Mouse (Mus musculus): Measurements from ENCODE around the gene Nhej1. TPM values are rescaled to one million over a fixed set of nuclear protein-coding genes. Genes with fewer than 3 reads are reported as not detected.

Nhej1 gene
- polyA plus RNA-seq, 1 experiment = 5.5 TPM

DNA sequence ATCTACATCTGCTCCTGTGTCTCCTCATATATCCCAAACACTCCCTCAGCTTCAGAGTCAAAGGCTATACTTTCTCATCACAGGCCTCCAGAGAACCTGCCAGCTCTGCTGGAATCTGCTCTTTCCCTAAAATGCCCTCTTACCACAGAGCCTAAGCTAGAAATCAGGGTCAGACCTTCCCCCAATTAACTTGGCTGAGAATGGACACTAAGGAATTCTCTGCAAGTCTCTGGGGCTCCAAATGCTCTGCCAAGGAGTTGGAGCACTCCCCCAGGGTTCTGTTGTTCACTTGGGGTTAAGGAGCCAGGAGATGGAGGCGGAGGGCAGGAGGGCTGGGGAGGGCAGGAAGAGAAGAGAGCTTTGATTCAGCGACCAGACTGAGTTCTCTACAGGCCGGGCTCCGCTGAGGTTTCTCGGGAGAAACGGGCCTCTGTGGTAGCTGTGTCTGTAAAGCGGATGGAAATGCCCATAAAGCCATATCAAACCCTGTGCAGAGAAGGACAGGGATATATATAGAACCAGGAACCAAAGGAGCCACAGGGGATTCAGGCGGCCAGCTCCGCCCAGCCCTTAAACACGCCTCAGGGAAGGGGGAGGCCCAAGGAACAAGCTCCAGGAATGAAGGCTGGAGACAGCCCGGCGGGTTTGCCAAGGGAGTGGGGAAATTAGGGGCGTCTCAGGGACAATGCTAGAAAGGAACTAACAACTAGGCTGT, 109.3 kb downstream of the Nhej1 start:
- 75% methylated on average over 13 of the region's 13 CpGs for WGBS
- no peaks in the 10 kb centered on the region for H3K4me1 ChIP-seq (replicated peaks; ENCODE audit: control insufficient read depth, insufficient read depth, low read length)
- TF ChIP-seq POLR2A (IDR thresholded peaks at IDR 0.05; ENCODE audit: control insufficient read depth, extremely low read depth, insufficient read depth, low read length, poor library complexity) = no peak
- TF ChIP-seq CTCF (IDR thresholded peaks at IDR 0.05; ENCODE audit: borderline replicate concordance, control insufficient read depth, extremely low read depth, insufficient read depth, low read length, poor library complexity) = no peak
- no peak overlapping the region for H3K27ac ChIP-seq (ENCODE audit: control insufficient read depth, insufficient read depth, low read length)
- no peak overlapping the region for H3K4me3 ChIP-seq (ENCODE audit: control insufficient read depth, insufficient read depth, low read length)
- DNase-seq = no peak
- no peaks in the 10 kb centered on the region for H3K36me3 ChIP-seq (ENCODE audit: control insufficient read depth, insufficient read depth, low read length)
- no peaks in the 10 kb centered on the region for H3K27me3 ChIP-seq (ENCODE audit: control insufficient read depth, insufficient read depth, low read length)

DNA sequence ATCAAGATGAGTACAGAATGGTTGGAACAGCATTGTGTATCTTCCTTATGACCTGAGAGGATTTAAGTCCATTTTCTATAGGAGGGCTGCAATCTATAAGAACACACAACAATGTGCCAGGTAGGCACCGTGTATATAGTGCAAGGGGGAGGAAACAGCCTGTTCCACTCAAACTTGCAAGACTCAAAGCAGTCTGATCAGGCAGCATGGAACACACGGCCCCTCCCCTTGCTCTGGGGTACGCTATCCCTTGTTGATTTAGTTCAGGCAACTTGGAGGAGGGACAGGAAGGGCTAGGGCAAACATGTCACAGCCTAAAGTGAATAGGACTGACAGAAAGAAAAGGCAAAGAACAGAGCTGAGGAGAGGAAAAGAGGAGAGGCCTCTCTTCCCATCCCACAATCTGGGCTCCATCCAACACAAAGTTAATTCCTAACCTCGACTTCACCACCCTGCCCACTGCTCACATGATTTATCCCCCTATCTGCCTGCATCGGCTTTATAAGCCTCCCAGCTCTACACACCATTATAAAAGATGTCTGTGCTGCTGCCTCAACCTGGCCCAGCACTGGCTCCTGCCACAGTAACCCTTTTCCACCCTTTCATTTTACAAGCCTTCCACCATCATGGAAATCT, 110.7 kb downstream of the Nhej1 start:
- no peaks in the 10 kb centered on the region for H3K4me1 ChIP-seq (replicated peaks; ENCODE audit: control insufficient read depth, insufficient read depth, low read length)
- H3K4me3 ChIP-seq (ENCODE audit: control insufficient read depth, insufficient read depth, low read length) = no peak overlapping the region
- DNase-seq = no peak
- H3K36me3 ChIP-seq (ENCODE audit: control insufficient read depth, insufficient read depth, low read length) = no peaks in the 10 kb centered on the region
- H3K27me3 ChIP-seq (ENCODE audit: control insufficient read depth, insufficient read depth, low read length) = no peaks in the 10 kb centered on the region
- 72% methylated on average over 5 of the region's 5 CpGs for WGBS
- TF ChIP-seq POLR2A (IDR thresholded peaks at IDR 0.05; ENCODE audit: control insufficient read depth, extremely low read depth, insufficient read depth, low read length, poor library complexity) (no peak), CTCF (IDR thresholded peaks at IDR 0.05; ENCODE audit: borderline replicate concordance, control insufficient read depth, extremely low read depth, insufficient read depth, low read length, poor library complexity) (no peak)
- H3K27ac ChIP-seq (ENCODE audit: control insufficient read depth, insufficient read depth, low read length) = no peak overlapping the region

DNA sequence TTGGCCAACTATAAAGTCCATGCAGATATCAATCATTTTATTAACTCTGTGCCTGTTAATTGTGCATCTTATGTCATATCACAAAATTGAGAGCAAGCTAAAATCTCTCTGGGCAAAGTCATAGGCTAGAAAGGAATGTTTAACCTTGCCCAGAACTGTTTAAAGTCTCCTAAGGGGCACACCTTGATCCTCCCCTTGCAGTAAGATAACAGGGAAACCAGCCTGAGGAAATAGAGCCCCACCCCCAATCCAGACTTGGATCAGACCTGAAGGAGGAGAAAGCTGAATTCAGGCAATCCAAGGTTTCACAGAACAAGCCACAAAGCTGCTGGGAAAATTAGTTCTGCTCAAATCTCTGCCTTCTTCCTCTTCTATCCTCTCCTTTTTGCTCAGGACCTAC, 114.2 kb downstream of the Nhej1 start:
- Histone ChIP-seq H3K4me3 (ENCODE audit: control insufficient read depth, insufficient read depth, low read length) (no peak overlapping the region), H3K36me3 (ENCODE audit: control insufficient read depth, insufficient read depth, low read length) (no peaks in the 10 kb centered on the region), H3K4me1 (replicated peaks; ENCODE audit: control insufficient read depth, insufficient read depth, low read length) (no peaks in the 10 kb centered on the region), H3K27ac (ENCODE audit: control insufficient read depth, insufficient read depth, low read length) (no peak overlapping the region), H3K27me3 (ENCODE audit: control insufficient read depth, insufficient read depth, low read length) (no peaks in the 10 kb centered on the region)
- TF ChIP-seq POLR2A (IDR thresholded peaks at IDR 0.05; ENCODE audit: control insufficient read depth, extremely low read depth, insufficient read depth, low read length, poor library complexity) = no peak
- no peak for TF ChIP-seq CTCF (IDR thresholded peaks at IDR 0.05; ENCODE audit: borderline replicate concordance, control insufficient read depth, extremely low read depth, insufficient read depth, low read length, poor library complexity)
- no peak for DNase-seq

DNA sequence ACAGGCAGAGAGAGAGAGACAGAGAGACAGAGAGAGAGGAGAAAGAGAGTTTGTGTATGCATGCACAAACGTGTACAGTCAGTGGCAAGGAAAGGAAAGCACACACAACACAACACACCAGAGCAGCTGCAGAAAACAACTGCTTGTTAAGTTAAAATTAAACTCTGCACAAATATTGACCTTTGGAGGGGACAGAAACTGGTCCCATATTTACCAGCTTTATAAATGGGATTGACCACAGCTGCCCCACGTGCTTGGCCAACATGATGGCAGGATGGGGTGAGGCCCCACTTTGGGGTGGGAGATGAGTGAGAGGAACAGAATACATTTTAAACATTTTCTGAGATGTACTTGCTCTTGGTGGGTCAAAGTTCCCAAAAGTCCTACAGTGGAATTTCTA, 114.8 kb downstream of the Nhej1 start:
- TF ChIP-seq CTCF (IDR thresholded peaks at IDR 0.05; ENCODE audit: borderline replicate concordance, control insufficient read depth, extremely low read depth, insufficient read depth, low read length, poor library complexity) (no peak), POLR2A (IDR thresholded peaks at IDR 0.05; ENCODE audit: control insufficient read depth, extremely low read depth, insufficient read depth, low read length, poor library complexity) (no peak)
- 78% methylated on average over 2 of the region's 2 CpGs for WGBS

DNA sequence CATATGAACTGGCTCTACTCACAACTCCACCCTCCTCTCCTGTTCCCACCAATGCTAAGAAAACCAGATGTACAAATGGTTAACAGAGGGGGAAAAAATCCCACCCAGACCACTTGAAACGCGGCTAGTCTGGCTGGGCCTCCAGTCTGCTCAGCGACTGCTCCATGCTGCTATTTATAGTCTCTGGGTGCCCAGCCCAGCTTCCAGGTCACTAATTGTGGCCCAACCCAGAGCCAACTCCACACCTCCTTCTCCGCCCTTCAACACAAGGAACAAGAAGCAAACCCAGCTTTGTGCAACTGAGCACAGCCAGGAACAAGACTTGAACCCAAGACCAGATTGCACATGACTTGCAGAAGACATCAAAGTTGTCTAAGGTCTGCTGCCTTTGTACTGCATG, 119.0 kb downstream of the Nhej1 start:
- no peak overlapping the region for H3K4me3 ChIP-seq (ENCODE audit: control insufficient read depth, insufficient read depth, low read length)
- H3K27ac ChIP-seq (ENCODE audit: control insufficient read depth, insufficient read depth, low read length) = no peak overlapping the region
- H3K27me3 ChIP-seq (ENCODE audit: control insufficient read depth, insufficient read depth, low read length) = no peaks in the 10 kb centered on the region
- WGBS = 53% methylated on average over 4 of the region's 4 CpGs
- no peaks in the 10 kb centered on the region for H3K4me1 ChIP-seq (replicated peaks; ENCODE audit: control insufficient read depth, insufficient read depth, low read length)
- no peaks in the 10 kb centered on the region for H3K36me3 ChIP-seq (ENCODE audit: control insufficient read depth, insufficient read depth, low read length)
- DNase-seq = no peak
- TF ChIP-seq CTCF (IDR thresholded peaks at IDR 0.05; ENCODE audit: borderline replicate concordance, control insufficient read depth, extremely low read depth, insufficient read depth, low read length, poor library complexity) (no peak), POLR2A (IDR thresholded peaks at IDR 0.05; ENCODE audit: control insufficient read depth, extremely low read depth, insufficient read depth, low read length, poor library complexity) (no peak)

More for the DNA sequence above, 114.8 kb downstream of the Nhej1 start:
- Histone ChIP-seq H3K27ac (ENCODE audit: control insufficient read depth, insufficient read depth, low read length) (no peak overlapping the region), H3K4me3 (ENCODE audit: control insufficient read depth, insufficient read depth, low read length) (no peak overlapping the region), H3K4me1 (replicated peaks; ENCODE audit: control insufficient read depth, insufficient read depth, low read length) (no peaks in the 10 kb centered on the region), H3K36me3 (ENCODE audit: control insufficient read depth, insufficient read depth, low read length) (no peaks in the 10 kb centered on the region), H3K27me3 (ENCODE audit: control insufficient read depth, insufficient read depth, low read length) (no peaks in the 10 kb centered on the region)
- DNase-seq = no peak

DNA sequence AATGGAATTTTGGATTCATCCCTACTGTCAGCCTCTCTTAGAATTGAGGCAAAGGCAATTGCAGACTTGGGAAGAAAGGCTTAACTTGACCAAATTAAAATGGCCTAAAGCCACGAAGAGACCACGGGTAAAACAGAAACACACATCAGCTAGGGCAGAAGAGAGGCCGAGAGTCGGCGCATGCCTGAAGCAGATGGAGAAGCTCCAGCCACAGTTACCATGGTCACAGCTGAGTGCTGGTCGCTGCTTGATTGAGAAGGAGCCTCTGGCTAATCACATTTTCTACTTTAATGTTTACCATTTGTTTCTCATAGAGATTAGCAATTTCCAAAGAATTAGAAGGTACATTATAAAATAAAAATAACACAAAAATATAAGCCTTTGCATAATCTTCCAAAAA, 123.8 kb downstream of the Nhej1 start:
- Histone ChIP-seq H3K4me1 (replicated peaks; ENCODE audit: control insufficient read depth, insufficient read depth, low read length) (no peaks in the 10 kb centered on the region), H3K4me3 (ENCODE audit: control insufficient read depth, insufficient read depth, low read length) (no peak overlapping the region), H3K27me3 (ENCODE audit: control insufficient read depth, insufficient read depth, low read length) (no peaks in the 10 kb centered on the region), H3K27ac (ENCODE audit: control insufficient read depth, insufficient read depth, low read length) (no peak overlapping the region), H3K36me3 (ENCODE audit: control insufficient read depth, insufficient read depth, low read length) (no peaks in the 10 kb centered on the region)
- 81% methylated on average over 6 of the region's 6 CpGs for WGBS
- TF ChIP-seq POLR2A (IDR thresholded peaks at IDR 0.05; ENCODE audit: control insufficient read depth, extremely low read depth, insufficient read depth, low read length, poor library complexity) = no peak
- no peak for TF ChIP-seq CTCF (IDR thresholded peaks at IDR 0.05; ENCODE audit: borderline replicate concordance, control insufficient read depth, extremely low read depth, insufficient read depth, low read length, poor library complexity)
- no peak for DNase-seq
